Comparison of ENCODE assay signal across 11 mouse cellular contexts in the genomic region with DNA sequence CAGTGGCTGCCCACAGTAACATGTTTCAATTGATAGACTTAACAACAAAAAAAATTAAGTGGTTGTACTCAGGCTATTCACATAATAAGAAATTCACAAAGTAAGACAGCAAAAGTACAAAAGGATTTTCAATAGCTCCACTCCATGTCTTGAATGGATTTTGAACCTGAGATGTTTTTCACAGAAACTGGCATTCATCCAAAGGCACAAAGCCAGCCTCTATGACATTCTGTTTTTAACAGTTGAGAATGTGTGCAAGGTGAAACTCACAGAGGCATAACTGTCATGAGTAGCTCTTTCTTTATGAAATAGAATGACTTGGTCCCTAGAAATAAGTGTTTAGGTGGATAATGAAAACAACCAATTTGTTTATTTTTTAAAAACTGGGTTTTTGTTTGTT.
"Had no signal": no experiment of that assay in that cellular context is flagged by ENCODE, and none has a peak within 500 bp of the region (broad histone marks: within the 10 kb centered on the region; RNA-seq: fewer than 3 reads in every experiment).

No protein-coding gene starts in this region.

- H3K36me3 ChIP-seq: limb, embryonic 10.5 days; liver, embryonic 13.5 days; midbrain, embryonic 13.5 days; neural tube, embryonic 15.5 days had no signal

- H3K9ac ChIP-seq: liver, embryonic 13.5 days; liver, postnatal 0 days; midbrain, embryonic 13.5 days; neural tube, embryonic 15.5 days had no signal

- H3K27me3 ChIP-seq: liver, embryonic 13.5 days; midbrain, embryonic 13.5 days; neural tube, embryonic 15.5 days had no signal

- H3K4me2 ChIP-seq: liver, embryonic 13.5 days; midbrain, embryonic 13.5 days; neural tube, embryonic 15.5 days had no signal

- H3K4me1 ChIP-seq: limb, embryonic 10.5 days; liver, embryonic 13.5 days; midbrain, embryonic 13.5 days; neural tube, embryonic 15.5 days had no signal

- DNase-seq: liver, embryonic 13.5 days; liver, postnatal 0 days; right cerebral cortex, adult 18-20 months; right cerebral cortex, postnatal 25 days; thymus, postnatal 4 days had no signal

- ATAC-seq: intestine, postnatal 0 days; liver, postnatal 0 days; midbrain, embryonic 13.5 days had no signal

- H3K9me3 ChIP-seq: limb, embryonic 10.5 days; liver, embryonic 13.5 days; midbrain, embryonic 13.5 days; neural tube, embryonic 15.5 days had no signal

- H3K4me3 ChIP-seq: left cerebral cortex, adult 2 months; limb, embryonic 10.5 days; liver, embryonic 13.5 days; midbrain, embryonic 13.5 days; myocyte; neural tube, embryonic 15.5 days had no signal

- H3K27ac ChIP-seq: left cerebral cortex, adult 2 months; limb, embryonic 10.5 days; liver, embryonic 13.5 days; midbrain, embryonic 13.5 days; neural tube, embryonic 15.5 days had no signal
